Mouse (Mus musculus): ENCODE results near the gene Olfr187.
"Not testable (repeated sequence)": the region's sequence is repeated elsewhere in the genome, so short reads cannot be mapped to it uniquely, and the experiment has no call there.

- TF ChIP-seq CTCF (conservative IDR thresholded peaks at IDR 0.05; ENCODE audit: insufficient read depth, insufficient read length, low read depth, low read length); POLR2A (IDR thresholded peaks at IDR 0.05; ENCODE audit: low read depth, low read length): not testable (repeated sequence)
Observed at GRCm38 (mm10) chr16:59062411-59062810, 22.8 kb upstream of the Olfr187 start.

All from kidney, adult 2 months (tissue).